Mouse (Mus musculus) urinary bladder, postnatal 36 days (tissue): ENCODE measurements around the gene Mocs2.

Experiments
- DNase-seq, 2 experiments: peaks; one replicate each; pipeline ENCODE4 v3.0.0; 2022; ENCODE audit warnings: low spot score in 2 of 2, mixed read lengths in 1 of 2

Mocs2 gene

GRCm38 (mm10) chr13:114817751-114818360, at the start of gene Mocs2:
Gene Mocs2, plus strand, starts transcription at chr13:114818236.
- DNase-seq, result peak; percentile 94 to 96

DNA sequence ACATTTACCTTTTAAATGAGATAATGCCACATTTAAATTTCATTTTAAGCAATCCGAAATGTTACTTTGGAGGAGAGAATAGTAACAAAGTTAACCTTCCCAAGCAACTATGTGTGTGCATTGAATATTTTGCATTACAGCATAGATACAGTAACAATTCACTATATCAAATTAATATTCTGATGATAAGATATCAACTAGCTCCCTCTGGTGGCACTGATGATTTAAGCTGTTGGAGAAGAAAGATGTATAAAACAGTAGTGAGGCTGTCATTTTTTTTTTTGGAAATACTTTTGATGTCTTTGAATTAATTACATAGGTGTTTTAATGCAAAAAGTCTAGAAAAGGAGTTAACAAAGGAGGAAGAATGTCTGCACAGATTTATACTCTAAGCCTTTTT, 26.5 kb upstream of the Mocs2 start:
- DNase-seq, result no peak

DNA sequence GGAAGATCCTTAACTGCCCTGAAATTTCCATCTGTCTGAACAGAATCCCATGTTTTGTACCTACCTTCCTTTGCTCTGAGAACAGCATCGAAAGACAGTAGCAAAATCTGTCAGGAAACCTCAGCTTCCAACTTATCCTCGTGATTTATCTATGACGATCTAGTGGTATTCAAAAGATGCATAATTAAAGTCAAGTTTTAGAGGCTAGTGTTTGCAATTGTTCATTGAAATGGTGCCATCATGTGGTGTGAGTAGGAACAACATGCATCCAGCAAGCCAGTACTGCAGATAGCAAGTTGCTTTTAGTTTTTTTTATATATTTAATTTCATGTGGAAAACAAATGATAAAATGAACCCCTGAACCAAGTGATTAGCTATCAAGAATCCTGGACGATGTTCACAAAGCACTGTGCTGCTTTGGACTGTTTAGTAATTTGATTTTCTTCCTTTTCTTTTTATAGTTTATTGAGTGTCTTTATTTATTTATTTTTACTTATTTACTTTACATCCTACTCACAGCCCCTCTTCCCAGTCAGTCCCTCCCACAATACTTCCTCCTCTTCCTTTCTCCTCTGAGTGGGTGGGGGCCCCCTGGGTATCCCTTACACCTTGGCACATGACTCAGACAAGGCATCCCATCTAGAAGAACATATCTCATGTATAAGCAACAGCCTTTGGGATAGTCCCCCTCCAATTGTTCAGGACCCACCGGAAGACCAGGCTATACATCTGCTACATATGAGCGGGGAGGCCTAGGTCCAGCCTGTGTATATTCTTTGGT, 24.6 kb upstream of the Mocs2 start:
- DNase-seq, result peak; percentile 27 to 36

DNA sequence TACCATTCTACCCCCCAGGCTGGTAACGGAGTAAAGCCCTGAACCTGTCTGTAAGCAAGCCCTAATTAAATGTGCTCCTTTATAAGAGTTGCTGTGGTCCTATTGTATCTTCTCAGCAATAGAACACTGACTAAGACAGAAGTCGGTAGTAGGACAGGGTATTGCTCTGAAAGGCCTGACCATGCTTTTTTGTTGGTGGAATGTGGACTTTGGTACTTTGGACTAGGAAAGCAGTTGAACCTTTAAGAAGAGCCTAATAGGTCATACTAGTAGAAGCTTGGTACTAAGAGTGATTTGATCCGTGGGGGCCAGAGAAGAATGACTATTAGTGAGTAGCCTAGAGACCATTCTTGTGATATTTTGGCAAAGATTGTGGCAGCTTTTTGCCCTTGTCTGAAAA, 16.2 kb upstream of the Mocs2 start:
- no peak for DNase-seq

DNA sequence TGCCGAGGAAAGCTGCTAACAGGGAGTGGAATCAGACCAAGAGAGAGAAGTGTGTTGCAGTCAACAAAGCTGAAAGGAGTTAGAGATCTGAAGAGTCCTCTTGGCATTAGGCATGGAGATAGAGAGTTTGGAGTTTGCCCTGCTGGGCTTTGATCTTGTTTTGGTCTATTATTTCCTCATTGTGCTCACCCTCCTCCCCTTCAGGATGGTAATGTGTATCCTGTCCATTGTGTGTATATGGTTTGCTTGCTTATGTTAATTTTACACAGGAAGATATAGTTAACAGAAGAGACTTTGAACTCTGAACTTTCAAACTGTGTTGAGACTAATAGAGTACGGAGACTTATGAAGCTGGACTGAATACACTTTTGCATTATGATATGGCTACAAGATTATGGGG, 15.1 kb upstream of the Mocs2 start:
- no peak for DNase-seq

- no peak for DNase-seq
Measured at GRCm38 (mm10) chr13:114809624-114810210, 8.3 kb upstream of the Mocs2 start.

GRCm38 (mm10) chr13:114818513-114818912, 477 bp downstream of the Mocs2 start:
- peak; percentile 36 to 45 for DNase-seq

GRCm38 (mm10) chr13:114822871-114823270, 4.8 kb downstream of the Mocs2 start:
- no peak for DNase-seq

DNA sequence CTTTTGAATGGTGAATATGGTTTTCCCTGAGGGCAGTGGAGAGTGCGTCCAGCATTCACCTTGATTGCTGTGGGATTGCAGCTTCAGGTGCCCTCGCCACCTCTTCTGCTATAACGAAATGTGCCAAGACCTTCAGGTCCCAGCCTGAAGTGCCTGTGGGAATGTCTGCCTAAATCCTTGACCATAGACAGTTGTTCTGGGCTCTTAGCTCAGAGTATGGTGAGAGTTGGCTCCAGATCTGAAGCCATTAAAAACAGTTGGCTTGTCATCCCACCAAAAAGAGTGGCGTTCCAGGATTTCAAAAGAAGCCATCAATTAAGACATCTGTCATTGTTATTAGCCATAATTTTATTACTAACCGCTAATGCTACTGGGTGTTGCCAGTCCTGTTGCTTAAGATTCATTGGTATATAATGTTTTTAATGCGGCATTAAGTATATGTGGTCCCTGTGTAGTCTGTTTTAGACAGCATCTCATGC, 7.4 kb downstream of the Mocs2 start:
- DNase-seq, result no peak

DNA sequence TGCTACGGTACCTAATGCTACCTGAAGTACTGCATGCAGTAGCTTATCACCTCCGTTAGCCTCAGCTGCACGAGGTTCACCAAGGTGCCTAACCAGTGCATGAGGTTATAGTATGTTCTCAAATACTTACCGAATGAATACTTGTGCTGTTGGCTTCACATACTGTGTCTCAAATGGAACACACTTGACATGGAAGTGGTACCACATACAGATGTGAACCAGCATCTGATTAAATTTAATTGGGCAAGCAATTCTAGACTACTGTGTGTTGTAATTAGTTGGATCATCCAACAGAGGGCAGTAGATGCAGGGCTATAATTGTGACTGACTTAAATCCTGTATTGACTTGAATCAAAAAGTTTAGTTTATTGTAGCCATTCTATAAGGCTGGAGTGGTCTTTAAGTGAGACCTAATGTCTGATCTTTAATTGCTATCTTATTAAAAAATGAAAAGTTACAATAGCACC, 13.4 kb downstream of the Mocs2 start:
- no peak for DNase-seq

DNA sequence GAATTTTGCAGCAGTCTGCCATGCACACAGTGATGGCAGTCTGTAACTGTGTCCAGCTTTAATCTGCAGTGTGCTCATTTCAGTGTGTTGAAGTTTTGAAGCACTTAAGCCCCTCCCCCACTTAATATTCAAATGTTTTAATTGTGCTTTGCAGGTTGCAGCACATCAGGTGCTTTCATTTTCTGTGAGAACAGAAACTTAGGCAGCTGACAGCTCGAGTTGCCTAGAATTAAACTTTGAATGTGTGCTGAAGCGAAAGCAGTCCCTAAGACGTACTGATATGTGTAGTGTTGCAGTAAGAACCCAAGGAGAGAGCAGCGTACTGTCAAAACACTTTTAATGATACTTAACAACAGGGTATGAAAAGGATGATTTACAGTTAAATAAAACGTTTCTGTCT, 14.7 kb downstream of the Mocs2 start:
- DNase-seq, result no peak

DNA sequence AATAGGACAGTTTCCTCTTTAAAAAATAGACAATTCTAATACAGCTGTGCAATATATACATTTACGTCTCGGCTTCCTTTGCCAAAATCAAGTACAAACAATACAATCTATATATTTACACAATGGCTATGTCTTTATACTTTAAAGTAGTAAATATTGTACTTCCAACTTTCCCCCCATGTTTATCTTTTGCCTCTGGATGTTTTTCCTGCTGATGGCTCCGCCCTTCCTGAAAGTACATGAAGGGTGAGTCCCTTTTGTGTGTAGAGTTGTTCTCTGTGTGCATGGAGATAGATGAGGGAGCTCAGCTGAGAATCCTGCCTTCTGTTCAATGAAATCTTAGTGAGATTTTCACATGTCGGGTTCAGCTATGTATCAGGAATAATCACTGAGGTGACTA, 15.3 kb downstream of the Mocs2 start:
- DNase-seq, result no peak

- no peak for DNase-seq
Measured at GRCm38 (mm10) chr13:114834580-114834979, 16.5 kb downstream of the Mocs2 start.

DNA sequence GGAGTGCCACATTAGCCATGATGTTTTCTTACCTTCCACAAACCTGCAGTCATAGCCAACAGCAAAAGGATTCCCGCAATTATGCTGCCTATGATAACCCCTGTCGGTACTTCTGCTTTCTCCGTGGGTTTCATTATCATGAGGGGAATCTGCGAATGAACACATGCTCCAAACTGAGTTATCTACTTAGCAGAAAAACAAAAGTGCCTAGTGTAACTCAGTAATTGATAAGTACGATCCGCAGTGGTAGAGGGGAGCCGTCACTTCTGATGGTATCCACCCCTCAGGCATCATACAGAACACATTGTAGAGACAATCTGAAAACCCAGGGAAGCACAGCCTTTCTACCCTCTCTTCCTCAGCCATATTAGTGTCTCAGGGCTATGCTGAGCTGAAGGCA, 19.0 kb downstream of the Mocs2 start:
- no peak for DNase-seq

DNA sequence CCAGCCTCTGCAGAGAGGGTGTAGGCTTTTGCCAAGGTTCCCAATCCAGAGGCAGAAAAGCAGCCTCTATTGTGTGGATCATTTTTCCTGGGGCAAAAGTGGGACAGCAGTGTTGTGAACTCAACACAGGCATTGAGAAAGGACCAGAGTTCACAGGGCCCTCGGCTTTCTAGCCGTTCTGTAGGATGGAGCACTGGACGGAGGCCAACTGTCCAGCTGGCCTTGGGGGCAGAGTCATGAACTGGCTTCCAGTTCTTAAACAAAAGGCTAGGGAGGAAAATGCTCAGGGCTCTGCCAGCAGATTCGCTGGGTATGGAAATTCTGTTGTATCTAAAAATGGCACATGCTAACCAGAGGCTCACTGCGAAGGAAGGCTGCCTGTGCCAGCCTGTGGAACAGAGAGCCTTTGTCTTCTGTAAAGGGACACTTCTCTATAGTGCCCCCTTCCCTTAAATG, 20.5 kb downstream of the Mocs2 start:
- DNase-seq, result peak in 1 of 2 experiments; percentile 28

DNA sequence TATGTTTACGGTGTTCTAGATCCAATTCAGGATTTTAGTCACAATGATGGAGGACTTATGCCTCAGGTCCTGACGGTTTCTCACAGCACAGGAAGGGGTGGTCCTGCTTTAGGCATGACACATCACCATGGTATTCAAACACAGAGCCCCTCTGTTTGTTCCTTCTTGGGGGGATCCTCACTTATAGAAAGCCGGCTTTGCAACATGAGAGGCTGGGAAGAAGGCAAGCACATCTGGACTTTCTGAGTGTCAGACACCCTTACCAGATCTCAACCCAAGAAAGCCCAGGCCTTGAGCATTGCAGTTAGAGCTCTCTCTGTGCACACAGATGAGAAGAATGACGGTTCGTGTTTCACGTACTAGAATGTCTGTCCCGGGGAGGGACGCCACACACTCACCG, 21.1 kb downstream of the Mocs2 start:
- no peak for DNase-seq

DNA sequence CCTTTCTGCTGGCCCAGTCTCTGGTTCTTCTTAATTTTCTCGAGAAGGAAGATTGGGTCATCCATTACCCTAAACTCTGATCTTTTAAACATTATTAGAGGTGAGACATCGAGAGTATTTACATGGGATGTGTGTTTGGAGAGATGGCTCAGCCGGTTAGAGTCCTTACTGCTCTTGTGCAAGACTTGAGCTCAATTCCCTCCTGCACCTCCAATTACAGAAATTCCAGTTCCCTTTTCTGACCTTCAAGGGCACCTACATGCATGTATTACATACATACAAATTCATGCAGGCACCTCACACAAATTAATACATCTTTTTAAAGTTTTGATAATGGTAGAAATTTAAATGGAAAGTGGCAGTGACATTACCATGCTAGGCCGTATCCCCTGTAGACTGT, 22.5 kb downstream of the Mocs2 start:
- no peak for DNase-seq

DNA sequence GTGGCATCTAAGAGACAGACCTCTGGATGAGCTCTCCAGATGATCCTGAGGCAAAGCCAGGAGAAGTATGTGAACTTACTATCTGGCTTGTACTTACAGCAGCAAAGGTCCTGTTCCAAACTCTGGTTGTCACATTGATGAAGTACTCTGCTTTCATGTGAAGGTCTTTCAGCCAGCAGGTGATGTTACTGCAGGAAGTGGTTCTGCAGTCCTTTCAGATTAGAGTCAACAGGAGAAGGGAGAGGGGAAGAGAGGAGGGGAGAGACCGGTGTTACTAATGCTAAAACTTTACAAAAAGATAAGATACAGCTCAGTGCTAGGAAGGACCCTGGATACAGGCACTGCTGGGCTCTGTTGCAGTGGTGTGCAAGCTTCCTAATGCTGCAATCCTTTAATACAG, 25.3 kb downstream of the Mocs2 start:
- DNase-seq, result no peak

- no peak for DNase-seq
Measured at GRCm38 (mm10) chr13:114845804-114846203, 27.8 kb downstream of the Mocs2 start.

GRCm38 (mm10) chr13:114848945-114849344, 30.9 kb downstream of the Mocs2 start:
- DNase-seq, result no peak

DNA sequence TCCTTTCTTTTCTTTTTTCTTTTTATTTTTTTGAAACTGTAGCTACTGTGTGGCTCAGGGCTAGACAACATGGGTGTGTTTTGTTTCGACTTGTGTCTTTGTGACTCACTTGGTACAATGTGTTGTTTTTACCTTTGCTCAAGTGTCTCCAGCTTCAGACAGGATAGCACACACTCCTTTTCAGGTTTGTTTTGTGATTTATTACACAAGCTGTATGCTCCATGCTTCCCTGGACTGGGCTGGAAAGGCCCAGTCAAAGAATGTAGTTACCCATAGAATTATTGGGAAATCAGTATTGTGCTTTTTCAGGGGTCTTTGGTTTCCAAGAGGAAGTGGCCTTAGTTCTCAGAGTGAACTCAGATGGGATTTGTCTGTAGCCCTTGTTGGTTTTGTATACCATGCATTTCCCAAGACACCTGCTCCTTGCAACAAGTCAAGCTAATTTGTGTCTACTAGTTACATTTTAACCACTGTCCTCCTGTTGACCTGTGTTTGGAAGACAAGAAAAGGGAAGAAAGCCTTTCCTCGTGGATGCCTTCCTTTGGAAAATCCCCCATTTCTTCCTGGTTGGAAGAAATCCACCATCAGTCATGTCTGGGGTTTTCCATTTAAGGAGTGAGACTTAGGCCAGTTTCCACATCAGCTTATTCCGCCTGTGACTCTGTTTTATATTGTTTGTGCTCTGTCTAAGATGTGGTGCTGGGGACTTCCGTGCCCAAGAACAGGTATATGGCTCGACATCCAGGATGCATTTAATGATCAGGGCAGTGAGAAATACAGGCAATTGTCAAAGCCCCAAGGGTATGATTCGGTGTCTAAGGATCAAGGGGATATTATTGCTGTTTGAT, 34.5 kb downstream of the Mocs2 start:
- no peak for DNase-seq

- DNase-seq, result no peak
Measured at GRCm38 (mm10) chr13:114853152-114853551, 35.1 kb downstream of the Mocs2 start.
